Mouse (Mus musculus): ENCODE measurements around the gene Ceacam15. TPM values are rescaled to one million over a fixed set of nuclear protein-coding genes. Genes with fewer than 3 reads are reported as not detected.
"Not testable (repeated sequence)": the region's sequence is repeated elsewhere in the genome, so short reads cannot be mapped to it uniquely, and the experiment has no call there.

Gene Ceacam15
- polyA plus RNA-seq, 1 experiment from 2014 or later, result not detected

GRCm38 (mm10) chr7:16680194-16680593, 4.7 kb upstream of the Ceacam15 start:
- H3K4me2 ChIP-seq (replicated peaks); H3K27ac ChIP-seq; H3K27me3 ChIP-seq; H3K36me3 ChIP-seq; H3K4me1 ChIP-seq; ATAC-seq (ENCODE audit: low FRiP score); H3K9me3 ChIP-seq (replicated peaks); H3K9ac ChIP-seq; H3K4me3 ChIP-seq: not testable (repeated sequence)
- 54% methylated on average over 3 of the region's 3 CpGs for WGBS

- ATAC-seq (ENCODE audit: low FRiP score); H3K27ac ChIP-seq; H3K9ac ChIP-seq; H3K9me3 ChIP-seq (replicated peaks); H3K36me3 ChIP-seq; H3K4me1 ChIP-seq; H3K4me2 ChIP-seq (replicated peaks); H3K27me3 ChIP-seq; H3K4me3 ChIP-seq: not testable (repeated sequence)
- WGBS, result 48% methylated on average over 5 of the region's 5 CpGs
These were observed 806 bp downstream of the Ceacam15 start for GRCm38 (mm10) chr7:16674699-16675098.

GRCm38 (mm10) chr7:16673823-16674222, 1.7 kb downstream of the Ceacam15 start:
- H3K4me3 ChIP-seq, result no peak overlapping the region
- ATAC-seq (ENCODE audit: low FRiP score), result no peak
- H3K36me3 ChIP-seq, result no peaks in the 10 kb centered on the region
- WGBS, result 73% methylated on average over 1 of the region's 1 CpGs
- H3K27ac ChIP-seq, result no peak overlapping the region
- H3K4me2 ChIP-seq (replicated peaks), result no peak overlapping the region
- no peaks in the 10 kb centered on the region for H3K27me3 ChIP-seq
- H3K9me3 ChIP-seq (replicated peaks), result no peaks in the 10 kb centered on the region
- no peak overlapping the region for H3K9ac ChIP-seq
- no peaks in the 10 kb centered on the region for H3K4me1 ChIP-seq

DNA sequence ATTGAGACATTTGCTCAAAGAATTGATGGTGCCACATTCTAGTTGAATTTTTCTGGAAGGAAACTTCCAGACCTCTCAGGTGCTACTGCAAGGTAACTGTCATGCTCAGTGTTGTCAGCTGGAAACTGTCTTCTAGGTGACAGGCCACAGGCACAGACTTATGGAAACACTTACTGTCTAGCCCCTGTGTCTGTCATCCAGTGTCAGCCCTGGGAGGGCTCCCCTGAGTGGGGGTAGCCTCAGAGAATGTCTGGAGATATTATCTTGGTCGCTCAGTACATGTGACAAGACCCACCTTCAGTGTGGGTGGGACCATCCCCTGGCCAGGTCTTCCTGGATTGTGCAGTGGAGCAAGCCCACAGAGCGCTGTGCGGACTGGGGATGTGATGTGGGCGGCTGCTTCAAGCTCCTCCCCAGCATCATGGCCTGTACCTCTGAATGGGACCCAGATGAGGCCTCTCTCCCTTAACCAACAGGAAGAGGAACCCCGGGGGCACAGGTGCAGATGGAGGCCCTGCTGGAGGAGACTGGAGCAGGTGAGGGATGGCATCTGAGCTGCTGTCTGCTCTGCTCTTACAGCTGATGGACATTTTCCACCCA, 7.1 kb downstream of the Ceacam15 start:
- H3K4me2 ChIP-seq (replicated peaks); H3K36me3 ChIP-seq; H3K4me3 ChIP-seq; ATAC-seq (ENCODE audit: low FRiP score); H3K4me1 ChIP-seq; H3K9me3 ChIP-seq (replicated peaks); H3K9ac ChIP-seq; H3K27ac ChIP-seq; H3K27me3 ChIP-seq: not testable (repeated sequence)
- WGBS, result 84% methylated on average over 4 of the region's 5 CpGs

DNA sequence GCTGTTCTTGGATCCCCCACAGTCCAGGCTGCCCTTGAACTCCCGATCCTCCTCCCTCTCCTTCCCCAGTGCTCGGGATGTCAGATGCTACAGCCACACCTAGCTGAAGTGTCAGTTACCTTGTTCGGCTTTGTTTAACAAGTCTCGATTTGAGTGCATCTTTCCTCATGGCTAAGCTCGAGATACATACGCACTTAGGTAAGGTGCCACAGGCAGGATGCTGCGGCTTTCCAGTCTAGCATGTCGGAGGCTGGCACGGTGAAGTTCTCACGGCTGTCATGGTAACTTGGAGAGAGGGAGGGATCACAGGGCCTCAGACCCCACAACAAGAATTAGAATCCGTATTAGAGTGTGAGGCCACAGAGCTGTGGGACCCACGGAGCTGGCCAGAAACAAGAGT, 31.2 kb downstream of the Ceacam15 start:
- Histone ChIP-seq H3K27ac (no peak overlapping the region), H3K4me1 (0 out of 2 replicates have a peak, but pooled peaks cover under 1% of the 10 kb centered on the region), H3K4me3 (no peak overlapping the region), H3K4me2 (replicated peaks) (no peak overlapping the region), H3K9ac (no peak overlapping the region), H3K9me3 (replicated peaks) (no peaks in the 10 kb centered on the region), H3K36me3 (no peaks in the 10 kb centered on the region), H3K27me3 (no peaks in the 10 kb centered on the region)
- ATAC-seq (ENCODE audit: low FRiP score), result no peak
- 73% methylated on average over 12 of the region's 12 CpGs for WGBS

DNA sequence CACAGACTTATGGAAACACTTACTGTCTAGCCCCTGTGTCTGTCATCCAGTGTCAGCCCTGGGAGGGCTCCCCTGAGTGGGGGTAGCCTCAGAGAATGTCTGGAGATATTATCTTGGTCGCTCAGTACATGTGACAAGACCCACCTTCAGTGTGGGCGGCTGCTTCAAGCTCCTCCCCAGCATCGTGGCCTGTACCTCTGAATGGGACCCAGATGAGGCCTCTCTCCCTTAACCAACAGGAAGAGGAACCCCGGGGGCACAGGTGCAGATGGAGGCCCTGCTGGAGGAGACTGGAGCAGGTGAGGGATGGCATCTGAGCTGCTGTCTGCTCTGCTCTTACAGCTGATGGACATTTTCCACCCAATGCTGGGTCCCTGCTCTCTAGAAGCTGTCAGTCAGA, 32.4 kb downstream of the Ceacam15 start:
- not testable (repeated sequence) for H3K9ac ChIP-seq; H3K27me3 ChIP-seq; H3K27ac ChIP-seq; H3K4me3 ChIP-seq; H3K9me3 ChIP-seq (replicated peaks); ATAC-seq (ENCODE audit: low FRiP score); H3K4me1 ChIP-seq; H3K36me3 ChIP-seq; H3K4me2 ChIP-seq (replicated peaks)
- 61% methylated on average over 4 of the region's 4 CpGs for WGBS

- 60% methylated on average over 3 of the region's 3 CpGs for WGBS
- Histone ChIP-seq H3K27me3 (no peaks in the 10 kb centered on the region), H3K4me1 (0 out of 2 replicates have a peak, but pooled peaks cover 4% of the 10 kb centered on the region), H3K9ac (no peak overlapping the region), H3K4me3 (no peak overlapping the region), H3K9me3 (replicated peaks) (no peaks in the 10 kb centered on the region), H3K27ac (no peak overlapping the region), H3K4me2 (replicated peaks) (no peak overlapping the region), H3K36me3 (no peaks in the 10 kb centered on the region)
- no peak for ATAC-seq (ENCODE audit: low FRiP score)
These were observed 36.5 kb downstream of the Ceacam15 start for GRCm38 (mm10) chr7:16639028-16639427.

- no peak for ATAC-seq (ENCODE audit: low FRiP score)
- no peak overlapping the region for H3K4me3 ChIP-seq
These were observed 40.4 kb downstream of the Ceacam15 start for GRCm38 (mm10) chr7:16635116-16635515.

DNA sequence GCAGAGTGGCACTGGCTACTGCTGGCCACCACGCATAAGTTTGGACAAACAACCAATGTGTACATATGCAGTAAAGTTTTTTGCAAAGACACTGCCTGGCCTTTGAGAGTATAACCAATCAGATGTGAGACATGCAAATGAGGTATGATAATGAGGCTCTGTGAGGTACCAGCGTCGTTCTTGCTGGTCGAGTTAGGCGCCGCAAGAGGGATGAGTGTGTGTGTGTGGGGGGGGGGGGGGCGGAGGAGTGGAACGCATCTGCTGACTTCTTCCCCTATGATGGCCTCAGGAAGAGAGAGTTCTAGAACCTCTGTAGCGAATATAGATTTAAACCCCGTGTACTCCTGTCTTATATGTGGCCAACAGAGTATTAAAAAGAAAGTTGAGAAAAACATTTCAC, 41.6 kb downstream of the Ceacam15 start:
- not testable (repeated sequence) for H3K4me1 ChIP-seq

More at GRCm38 (mm10) chr7:16635116-16635515, 40.4 kb downstream of the Ceacam15 start:
- Histone ChIP-seq H3K27me3 (no peaks in the 10 kb centered on the region), H3K9me3 (replicated peaks) (no peaks in the 10 kb centered on the region), H3K4me2 (replicated peaks) (no peak overlapping the region), H3K9ac (no peak overlapping the region), H3K36me3 (no peaks in the 10 kb centered on the region), H3K27ac (no peak overlapping the region), H3K4me1 (0 out of 2 replicates have a peak, but pooled peaks cover 4% of the 10 kb centered on the region)
- 59% methylated on average over 3 of the region's 3 CpGs for WGBS

DNA sequence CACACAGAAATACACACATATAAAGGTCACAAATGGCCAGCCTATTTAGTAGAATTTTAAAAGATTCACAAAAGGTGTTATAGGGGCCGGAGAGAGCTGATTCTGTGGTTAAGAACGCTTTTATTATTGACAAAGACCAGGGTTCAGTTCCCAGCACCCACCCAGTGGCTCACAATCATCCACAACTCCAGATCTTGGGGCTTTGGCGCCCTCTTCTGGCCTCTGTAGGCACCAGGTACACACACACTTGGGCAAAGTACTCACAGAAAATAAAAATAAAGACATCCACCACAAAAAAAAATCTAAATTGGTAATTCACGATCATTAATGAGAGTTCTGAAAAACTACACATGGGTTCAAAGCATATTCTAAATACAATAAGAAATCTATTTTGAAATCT, 43.6 kb downstream of the Ceacam15 start:
- Histone ChIP-seq H3K9me3 (replicated peaks) (no peaks in the 10 kb centered on the region), H3K9ac (no peak overlapping the region), H3K4me3 (no peak overlapping the region), H3K27me3 (no peaks in the 10 kb centered on the region), H3K36me3 (no peaks in the 10 kb centered on the region), H3K4me2 (replicated peaks) (no peak overlapping the region), H3K4me1 (no peaks in the 10 kb centered on the region), H3K27ac (no peak overlapping the region)
- no peak for ATAC-seq (ENCODE audit: low FRiP score)
- WGBS, result 66% methylated on average over 4 of the region's 4 CpGs

More for the DNA sequence above, 41.6 kb downstream of the Ceacam15 start:
- H3K4me3 ChIP-seq; H3K27ac ChIP-seq; H3K9me3 ChIP-seq (replicated peaks); H3K27me3 ChIP-seq; H3K36me3 ChIP-seq; H3K9ac ChIP-seq; H3K4me2 ChIP-seq (replicated peaks): not testable (repeated sequence)
- WGBS, result 6% methylated on average over 10 of the region's 10 CpGs
- peak; percentile 62 for ATAC-seq (ENCODE audit: low FRiP score)

DNA sequence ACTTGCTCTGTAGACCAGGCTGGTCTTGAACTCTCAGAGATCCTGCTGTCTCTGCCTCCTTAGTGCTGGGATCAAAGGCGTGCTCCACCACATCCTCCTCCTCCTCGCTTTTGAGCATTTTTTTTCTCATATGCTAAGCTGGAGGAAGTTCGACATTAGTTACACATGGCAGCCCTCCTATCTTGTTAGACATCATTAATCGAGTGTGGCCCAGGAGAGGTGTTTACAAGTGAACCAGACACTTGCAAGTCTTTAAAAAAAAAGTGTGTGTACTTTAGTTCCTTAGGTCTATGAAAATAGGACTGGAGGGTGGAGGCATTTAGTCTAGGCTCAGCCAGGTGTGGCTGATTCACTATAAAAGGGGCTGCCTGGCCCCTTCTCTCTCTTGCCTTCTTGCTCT, 44.5 kb downstream of the Ceacam15 start:
- Histone ChIP-seq H3K4me1 (no peaks in the 10 kb centered on the region), H3K4me2 (replicated peaks) (no peak overlapping the region), H3K4me3 (no peak overlapping the region), H3K27me3 (no peaks in the 10 kb centered on the region), H3K27ac (no peak overlapping the region), H3K9me3 (replicated peaks) (no peaks in the 10 kb centered on the region), H3K9ac (no peak overlapping the region), H3K36me3 (no peaks in the 10 kb centered on the region)
- no peak for ATAC-seq (ENCODE audit: low FRiP score)
- 83% methylated on average over 4 of the region's 4 CpGs for WGBS

DNA sequence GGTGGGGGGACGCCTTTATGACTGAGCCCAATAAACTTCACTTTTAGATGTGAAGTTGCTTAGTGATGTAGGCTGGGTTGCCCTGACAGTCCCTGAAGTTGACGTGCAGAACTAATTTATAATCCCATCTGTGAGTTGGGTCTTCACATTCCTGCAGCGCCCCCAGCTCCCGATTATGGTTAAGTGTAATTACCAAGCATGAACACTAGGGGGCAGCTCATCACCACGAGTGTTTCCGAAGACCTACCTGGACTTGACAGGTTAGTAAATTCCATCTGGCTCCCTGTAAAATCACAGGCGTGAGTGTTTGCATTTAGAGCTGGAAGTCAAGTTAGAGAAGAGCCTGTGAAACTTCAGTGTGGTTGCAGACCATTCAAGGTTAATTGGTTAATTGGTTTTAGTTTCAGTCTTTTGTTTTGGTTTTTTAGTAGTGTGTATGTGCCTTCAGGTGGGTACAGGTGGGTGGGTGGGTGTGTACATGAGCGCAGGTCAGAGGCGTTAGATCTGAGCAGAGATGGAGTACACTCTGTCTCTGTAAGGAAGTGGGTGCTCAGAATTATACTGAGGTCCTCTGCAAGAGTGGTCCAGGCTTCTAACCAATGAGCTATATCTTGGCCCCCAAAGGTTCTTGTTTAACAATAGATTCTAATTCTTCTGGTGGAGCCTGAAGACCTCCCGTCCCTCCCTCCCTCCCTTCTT, 45.8 kb downstream of the Ceacam15 start:
- H3K27me3 ChIP-seq, result no peaks in the 10 kb centered on the region
- H3K27ac ChIP-seq, result no peak overlapping the region
- H3K9me3 ChIP-seq (replicated peaks), result no peaks in the 10 kb centered on the region
- 26% methylated on average over 10 of the region's 10 CpGs for WGBS
- H3K4me3 ChIP-seq, result no peak overlapping the region
- H3K36me3 ChIP-seq, result no peaks in the 10 kb centered on the region
- no peak overlapping the region for H3K9ac ChIP-seq
- H3K4me1 ChIP-seq, result no peaks in the 10 kb centered on the region
- no peak overlapping the region for H3K4me2 ChIP-seq (replicated peaks)
- peak; percentile 55; the same call in 1 of the 2 replicates for ATAC-seq (ENCODE audit: low FRiP score)

Measured in hindbrain, embryonic 12.5 days (tissue).